Mouse (Mus musculus): ENCODE measurements around the gene Asf1a.
A peak's percentile ranks its signal among the peaks of the same experiment; 100 is the strongest.

GRCm38 (mm10) chr10:53596677-53597120 is at the start of gene Asf1a:
- TF ChIP-seq POLR2A (IDR thresholded peaks at IDR 0.05; ENCODE audit: low read depth, low read length) (peak; percentile 78), CTCF (IDR thresholded peaks at IDR 0.05; ENCODE audit: borderline replicate concordance, insufficient read depth, low read length) (peak; percentile 72)

Data from embryonic fibroblast, embryonic 13.5 days (primary cell).